Mouse (Mus musculus): ENCODE results near the gene Pdzrn3.

- TF ChIP-seq CTCF (IDR thresholded peaks at IDR 0.05; ENCODE audit: borderline replicate concordance, extremely low read depth, insufficient read depth, insufficient read length) (no peak), POLR2A (IDR thresholded peaks at IDR 0.05; ENCODE audit: borderline replicate concordance, extremely low read depth, insufficient read depth, insufficient read length, poor library complexity, severe bottlenecking) (no peak)
Measured at GRCm38 (mm10) chr6:101366809-101367602, 10.7 kb downstream of the Pdzrn3 start.

All from brain, embryonic 14.5 days (tissue).